Mouse (Mus musculus) NIH3T3 (cell line): Measurements from ENCODE around the gene Gm10340.
"Not testable (repeated sequence)": the region's sequence is repeated elsewhere in the genome, so short reads cannot be mapped to it uniquely, and the experiment has no call there.

Source experiments
- DNase-seq: peaks from one replicate; pipeline ENCODE4 v3.0.0-alpha.2; 2012; ENCODE audit warnings: low read depth

Gene Gm10340

DNA sequence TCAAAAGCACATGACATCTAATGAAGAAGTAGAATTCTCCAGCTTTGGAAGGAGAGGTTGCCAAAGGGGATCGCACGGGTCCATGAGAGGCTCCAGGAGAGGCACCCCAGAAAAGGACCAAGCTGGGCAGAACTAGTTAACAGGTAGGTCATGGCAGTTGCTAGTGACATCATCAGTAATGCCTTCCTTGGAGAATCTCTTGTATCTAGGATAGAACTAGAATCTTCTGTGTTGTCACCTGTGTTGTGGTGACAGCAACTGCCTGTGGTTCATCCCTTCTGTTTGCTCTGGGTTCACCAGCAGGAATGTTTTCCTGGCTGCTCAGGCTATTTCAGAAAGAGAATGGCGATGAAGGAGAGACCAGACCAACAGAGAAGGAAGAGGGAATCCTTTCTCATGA, at the start of gene Gm10340:
Gene Gm10340, plus strand, starts transcription at position 301 of the 400 bp plus-strand sequence.
- DNase-seq: not testable (repeated sequence)

GRCm38 (mm10) chr14:3116051-3116450, 17.7 kb upstream of the Gm10340 start:
- not testable (repeated sequence) for DNase-seq

- DNase-seq: not testable (repeated sequence)
Observed at GRCm38 (mm10) chr14:3187955-3188354, 54.2 kb downstream of the Gm10340 start, which contains the start of gene Gm5795. Gene Gm5795 (plus strand): TSS chr14:3188255.
